Mouse (Mus musculus) G1E (cell line): ENCODE measurements around the gene Pld4.

ENCODE experiments used
- CTCF ChIP-seq: IDR thresholded peaks from 2 replicates; pipeline ENCODE4 v1.5.1; 2012; ENCODE audit warnings: low read depth, low read length, inconsistent platforms, mixed read lengths
- GATA2 ChIP-seq: IDR thresholded peaks from 2 replicates; pipeline ENCODE4 v1.6.1; 2012; ENCODE audit warnings: low read depth, low read length, inconsistent platforms, borderline replicate concordance
- POLR2AphosphoS5 ChIP-seq: IDR thresholded peaks from 2 replicates; pipeline ENCODE4 v1.6.1; 2012; ENCODE audit warnings: low read depth, low read length, inconsistent platforms; ENCODE audit not compliant: insufficient replicate concordance
- TAL1 ChIP-seq: conservative IDR thresholded peaks from 2 replicates; pipeline ENCODE4 v1.6.1; 2012; ENCODE audit warnings: low read depth, low read length, inconsistent platforms, mixed read lengths

- TF ChIP-seq CTCF, result no peak
- TF ChIP-seq POLR2AphosphoS5, result no peak
- TF ChIP-seq TAL1, result no peak
- no peak for TF ChIP-seq GATA2
Measured at GRCm38 (mm10) chr12:112732591-112732990, 27.9 kb upstream of the Pld4 start.
